Mouse (Mus musculus): Measurements from ENCODE around the gene Gm11549. TPM values are rescaled to one million over a fixed set of nuclear protein-coding genes. Genes with fewer than 3 reads are reported as not detected.

The Gm11549 gene
- total and polyA plus RNA-seq, 3 experiments, result not detected

DNA sequence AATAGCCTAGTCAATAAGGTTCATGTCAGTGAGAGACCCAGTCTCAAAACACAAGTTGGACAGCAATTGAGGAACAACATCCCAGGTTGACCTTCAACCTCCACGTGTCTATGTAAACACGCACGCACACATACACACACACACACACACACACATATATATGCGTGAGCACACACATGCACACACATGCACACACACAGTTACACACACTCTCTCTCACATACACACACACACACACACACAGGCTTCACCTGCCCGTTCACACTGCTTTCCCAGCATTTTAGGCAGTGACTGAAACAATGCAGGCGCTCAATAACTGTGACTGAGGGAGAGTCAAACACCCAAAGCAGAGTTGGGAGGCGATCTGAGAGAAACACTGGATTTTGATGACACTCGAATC, 16.3 kb downstream of the Gm11549 start:
- TF ChIP-seq MAX (IDR thresholded peaks at IDR 0.05; ENCODE audit: low read length), result no peak
- no peak for TF ChIP-seq RCOR1 (conservative IDR thresholded peaks at IDR 0.05; ENCODE audit: low read depth, low read length)
- TF ChIP-seq E2F4 (IDR thresholded peaks at IDR 0.05; ENCODE audit: insufficient replicate concordance, low read depth, low read length), result no peak
- H3K27ac ChIP-seq (ENCODE audit: insufficient read depth, low read depth), result no peak overlapping the region
- no peak overlapping the region for H3K4me3 ChIP-seq (replicated peaks in 1 of 3; ENCODE audit: low read depth in 2 of 3, low read length in 2 of 3, poor library complexity in 1 of 3)
- H3K36me3 ChIP-seq (replicated peaks in 1 of 2; ENCODE audit: control insufficient read depth in 1 of 2, insufficient read depth in 1 of 2, low read length in 1 of 2), result no peaks in the 10 kb centered on the region
- dilution Hi-C loops (cut with MboI; ENCODE audit: extremely low pct_ligation_motif_present, extremely low pct_unique_long_range_greater_than_20kb, low sequenced_read_pairs) (no loop called here), in situ Hi-C loops (cut with MboI; ENCODE audit: low pct_ligation_motif_present, low pct_unique_long_range_greater_than_20kb, low sequenced_read_pairs) (no loop called here)
- no peaks in the 10 kb centered on the region for H3K9me3 ChIP-seq (replicated peaks; ENCODE audit: low read length)
- no peak overlapping the region for H3K4me2 ChIP-seq (ENCODE audit: insufficient read depth, low read depth, poor library complexity, severe bottlenecking)
- DNase-seq (ENCODE audit: extremely low read depth), result no peak
- H3K27me3 ChIP-seq (replicated peaks), result no peaks in the 10 kb centered on the region
- H3K79me2 ChIP-seq (replicated peaks; ENCODE audit: control insufficient read depth, extremely low read depth, insufficient read depth, poor library complexity, severe bottlenecking), result no peaks in the 10 kb centered on the region
- no peak overlapping the region for H3K9ac ChIP-seq (ENCODE audit: insufficient read depth, low read depth)
- H3K4me1 ChIP-seq (ENCODE audit: control insufficient read depth in 1 of 2, insufficient read depth in 2 of 2), result peaks cover 0 to 3% of the 10 kb centered on the region in 2 experiments; a peak in 2 of 4 replicates

DNA sequence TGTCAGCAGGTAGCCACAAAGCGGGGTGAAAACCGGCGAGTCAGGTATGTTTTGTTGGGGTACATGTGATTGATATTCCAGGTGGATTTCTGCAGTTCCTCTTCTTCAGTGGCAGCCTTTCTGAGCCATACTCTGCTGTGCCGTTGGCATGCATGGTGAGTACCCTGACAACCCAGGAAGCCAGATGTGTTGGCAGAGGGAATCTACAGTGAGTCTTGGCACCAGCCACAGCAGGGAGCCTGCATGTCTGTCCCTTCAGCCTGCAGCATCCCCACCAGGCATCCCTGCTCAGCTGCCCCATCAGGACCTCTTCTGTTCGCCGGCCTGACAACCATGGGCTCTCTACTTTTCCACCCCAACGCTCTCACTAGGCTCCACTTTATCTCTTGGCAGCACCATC, 20.1 kb downstream of the Gm11549 start:
- Histone ChIP-seq H3K27me3 (replicated peaks) (no peaks in the 10 kb centered on the region), H3K4me1 (ENCODE audit: control insufficient read depth in 1 of 2, insufficient read depth in 2 of 2) (peaks cover 2 to 3% of the 10 kb centered on the region in 2 experiments), H3K9me3 (replicated peaks; ENCODE audit: low read length) (no peaks in the 10 kb centered on the region), H3K4me3 (replicated peaks in 1 of 3; ENCODE audit: low read depth in 2 of 3, low read length in 2 of 3, poor library complexity in 1 of 3) (no peak overlapping the region), H3K79me2 (replicated peaks; ENCODE audit: control insufficient read depth, extremely low read depth, insufficient read depth, poor library complexity, severe bottlenecking) (no peaks in the 10 kb centered on the region), H3K36me3 (replicated peaks in 1 of 2; ENCODE audit: control insufficient read depth in 1 of 2, insufficient read depth in 1 of 2, low read length in 1 of 2) (no peaks in the 10 kb centered on the region), H3K4me2 (ENCODE audit: insufficient read depth, low read depth, poor library complexity, severe bottlenecking) (no peak overlapping the region), H3K9ac (ENCODE audit: insufficient read depth, low read depth) (no peak overlapping the region), H3K27ac (ENCODE audit: insufficient read depth, low read depth) (no peak overlapping the region)
- dilution Hi-C loops (cut with MboI; ENCODE audit: extremely low pct_ligation_motif_present, extremely low pct_unique_long_range_greater_than_20kb, low sequenced_read_pairs), result no loop called here
- in situ Hi-C loops (cut with MboI; ENCODE audit: low pct_ligation_motif_present, low pct_unique_long_range_greater_than_20kb, low sequenced_read_pairs), result no loop called here
- no peak for DNase-seq (ENCODE audit: extremely low read depth)
- TF ChIP-seq JUN (IDR thresholded peaks at IDR 0.05; ENCODE audit: insufficient read depth, low read depth, low read length) (no peak), MEF2A (IDR thresholded peaks at IDR 0.05; ENCODE audit: borderline replicate concordance, low read depth, low read length) (no peak), HCFC1 (IDR thresholded peaks at IDR 0.05; ENCODE audit: low read depth, low read length) (no peak), CHD1 (IDR thresholded peaks at IDR 0.05; ENCODE audit: low read depth, low read length) (no peak), ETS1 (conservative IDR thresholded peaks at IDR 0.05; ENCODE audit: low read depth, low read length) (no peak), USF1 (IDR thresholded peaks at IDR 0.05; ENCODE audit: low read depth, low read length) (no peak), POLR2AphosphoS2 (IDR thresholded peaks at IDR 0.05; ENCODE audit: low read depth, low read length) (no peak), SMC3 (IDR thresholded peaks at IDR 0.05; ENCODE audit: low read depth, low read length) (no peak), IRF4 (IDR thresholded peaks at IDR 0.05; ENCODE audit: low read depth, low read length) (no peak), MAX (IDR thresholded peaks at IDR 0.05; ENCODE audit: low read length) (no peak), USF2 (conservative IDR thresholded peaks at IDR 0.05; ENCODE audit: low read depth, low read length) (no peak), MYC (IDR thresholded peaks at IDR 0.05; ENCODE audit: low read depth, low read length) (no peak), RAD21 (IDR thresholded peaks at IDR 0.05; ENCODE audit: low read depth, low read length) (no peak), UBTF (IDR thresholded peaks at IDR 0.05; ENCODE audit: low read depth, low read length) (no peak), CTCF (conservative IDR thresholded peaks at IDR 0.05 in 1 of 2, IDR thresholded peaks at IDR 0.05 in 1 of 2; ENCODE audit: low read depth in 2 of 2, low read length in 2 of 2) (no peak)

All from CH12.LX (cell line).